ENCODE assay signal across 10 mouse cellular contexts in the genomic region with DNA sequence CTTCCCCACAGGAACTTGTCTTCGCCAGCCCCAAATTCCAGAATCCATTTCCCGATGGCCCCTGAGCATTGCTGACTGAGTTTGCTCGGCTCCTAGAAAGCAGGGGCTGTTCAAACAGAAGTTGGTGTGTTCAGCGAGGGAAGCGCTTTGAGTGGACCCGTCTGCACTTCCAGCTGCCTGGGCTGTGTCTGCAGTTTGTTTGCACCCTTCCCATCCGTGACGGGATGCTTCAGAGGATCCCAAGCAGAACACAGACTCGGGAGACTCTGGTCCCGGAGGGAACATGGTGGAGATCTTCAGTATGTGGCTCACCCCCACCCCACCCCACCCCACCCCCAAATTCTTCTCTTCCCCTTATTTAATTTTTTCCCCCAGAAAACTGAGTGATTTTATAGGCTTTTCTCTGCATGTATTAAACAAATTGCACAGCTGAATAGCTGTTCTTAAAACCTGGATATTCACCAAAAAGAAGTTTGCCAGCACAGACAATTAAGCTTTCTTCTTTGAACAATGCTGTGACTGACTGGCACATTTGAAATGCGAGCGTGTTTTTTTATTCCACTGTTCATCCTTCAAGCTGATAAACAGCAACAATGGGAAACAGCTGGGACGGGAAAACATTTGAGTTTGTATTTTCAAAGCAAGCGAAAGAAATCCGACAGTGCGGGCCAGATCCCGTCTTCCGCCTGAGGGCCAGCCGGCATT.
A peak's percentile ranks its signal among the peaks of the same experiment; 100 is the strongest.
DNase-seq lines count a peak whose midpoint lies in the region; ATAC-seq and TF ChIP-seq lines count a peak whose summit lies in the region.
"Had no signal": no experiment of that assay in that cellular context is flagged by ENCODE, and none has a peak within 500 bp of the region (broad histone marks: within the 10 kb centered on the region; RNA-seq: fewer than 3 reads in every experiment).

No protein-coding gene starts in this region.

- H3K9me3 ChIP-seq in hindbrain, embryonic 14.5 days (ENCODE audit: control insufficient read depth, low read length) = 0 out of 2 replicates have a peak, but pooled peaks cover 4% of the 10 kb centered on the region
- H3K9me3 ChIP-seq in stomach, embryonic 14.5 days (ENCODE audit: control insufficient read depth, low read depth, low read length) = no peaks in the 10 kb centered on the region; the same call in 1 of the 2 replicates

- H3K4me2 ChIP-seq in hindbrain, embryonic 14.5 days (replicated peaks) = peak overlapping the region; percentile 20
- H3K4me2 ChIP-seq in stomach, embryonic 14.5 days (replicated peaks; ENCODE audit: low read depth, low read length) = no peak overlapping the region

- no peak overlapping the region for H3K9ac ChIP-seq in hindbrain, embryonic 14.5 days
- no peak overlapping the region for H3K9ac ChIP-seq in stomach, embryonic 14.5 days (replicated peaks; ENCODE audit: low read depth, low read length)

- no peak overlapping the region for H3K4me3 ChIP-seq in layer of hippocampus, adult 2 months
- no peak overlapping the region for H3K4me3 ChIP-seq in hindbrain, embryonic 14.5 days (replicated peaks; ENCODE audit: low read length)
- H3K4me3 ChIP-seq in stomach, embryonic 14.5 days (ENCODE audit: low read depth, low read length) = no peak overlapping the region

- no peaks in the 10 kb centered on the region for H3K27me3 ChIP-seq in hindbrain, embryonic 14.5 days (ENCODE audit: control insufficient read depth, insufficient read depth, low read length)
- H3K27me3 ChIP-seq in stomach, embryonic 14.5 days (ENCODE audit: control insufficient read depth, insufficient read depth, low read length) = no peaks in the 10 kb centered on the region

- peaks cover 21% of the 10 kb centered on the region for H3K4me1 ChIP-seq in hindbrain, embryonic 14.5 days (replicated peaks; ENCODE audit: control insufficient read depth, insufficient read depth, low read length)
- H3K4me1 ChIP-seq in stomach, embryonic 14.5 days (ENCODE audit: control insufficient read depth, insufficient read depth, low read length) = peaks cover 10% of the 10 kb centered on the region; the same call in 1 of the 2 replicates

- no peak for TF ChIP-seq CTCF in layer of hippocampus, adult 2 months (conservative IDR thresholded peaks at IDR 0.05)

- no peaks in the 10 kb centered on the region for H3K36me3 ChIP-seq in hindbrain, embryonic 14.5 days (replicated peaks; ENCODE audit: control insufficient read depth, insufficient read depth)
- H3K36me3 ChIP-seq in stomach, embryonic 14.5 days (ENCODE audit: control insufficient read depth, insufficient read depth, low read length) = no peaks in the 10 kb centered on the region

- 21% methylated on average over 19 of the region's 19 CpGs for WGBS in hindbrain, embryonic 14.5 days
- 33% methylated on average over 19 of the region's 19 CpGs for WGBS in stomach, embryonic 14.5 days

- DNase-seq in embryo, embryonic 10 days (ENCODE audit: low spot score) = peak; percentile 44
- no peak for DNase-seq in embryo, embryonic 9.5 days (ENCODE audit: extremely low spot score)
- peak; percentile 17 to 44 for DNase-seq in layer of hippocampus, adult 2 months (ENCODE audit: low spot score in 2 of 2)
- DNase-seq in layer of hippocampus, adult 9-10 months (ENCODE audit: low spot score) = no peak
- DNase-seq in hindbrain, embryonic 14.5 days (ENCODE audit: low spot score) = peak; percentile 40
- DNase-seq in B cell, adult 2 months = no peak
- DNase-seq: cerebellum, postnatal 36 days; lung, postnatal 36 days had no signal

- H3K27ac ChIP-seq in layer of hippocampus, adult 2 months = peak overlapping the region; percentile 53; the same call in 1 of the 2 replicates
- no peak overlapping the region for H3K27ac ChIP-seq in hindbrain, embryonic 14.5 days
- H3K27ac ChIP-seq in stomach, embryonic 14.5 days (ENCODE audit: low read length) = peak overlapping the region; percentile 40; the same call in 1 of the 2 replicates

- no peak for ATAC-seq in hindbrain, embryonic 14.5 days (ENCODE audit: low FRiP score)
- ATAC-seq in stomach, embryonic 14.5 days (ENCODE audit: insufficient number of reproducible peaks, insufficient read depth, low FRiP score, low read depth) = no peak
- no peak for ATAC-seq in activated CD4-positive, CD25-positive, alpha-beta regulatory T cell, adult 4 months

Comparison
In these comparisons a context has a peak if more than half of its experiments do, and no peak if none do; other contexts are left out.
1. DNase-seq: peak in embryo, embryonic 10 days (single experiment), layer of hippocampus, adult 2 months (2 of 2) and hindbrain, embryonic 14.5 days (single experiment); none in embryo, embryonic 9.5 days (single experiment), layer of hippocampus, adult 9-10 months (single experiment) and B cell, adult 2 months (0 of 2).